Mouse (Mus musculus) midbrain, embryonic 11.5 days (tissue): Measurements from ENCODE around the gene Swi5. TPM values are rescaled to one million over a fixed set of nuclear protein-coding genes. Genes with fewer than 3 reads are reported as not detected.
"Not testable (repeated sequence)": the region's sequence is repeated elsewhere in the genome, so short reads cannot be mapped to it uniquely, and the experiment has no call there.

Source experiments
- ATAC-seq: fragments of 200-750 bp; cut with Nextera tagmentation; 2 replicates; pipeline ENCODE4 v1.8.0; 2017; ENCODE audit warnings: moderate TSS enrichment, moderate library complexity; ENCODE audit not compliant: low FRiP score
- DNase-seq: peaks from one replicate; pipeline ENCODE4 v3.0.0; 2015; ENCODE audit warnings: low spot score; ENCODE audit errors: missing footprints
- H3K27ac ChIP-seq: fragments of 300-500 bp; sonication (generic); 2 replicates; pipeline ENCODE4 v1.5.1; 2014; ENCODE audit warnings: low read depth, low read length
- H3K27me3 ChIP-seq: fragments of 300-500 bp; sonication (generic); 2 replicates; pipeline ENCODE4 v1.6.1; 2014; ENCODE audit warnings: mild to moderate bottlenecking, low read length, moderate library complexity, mixed read lengths; ENCODE audit not compliant: control insufficient read depth, insufficient read depth
- H3K36me3 ChIP-seq: fragments of 300-500 bp; sonication (generic); 2 replicates; pipeline ENCODE4 v1.6.1; 2014; ENCODE audit warnings: mild to moderate bottlenecking, low read length, moderate library complexity, mixed read lengths; ENCODE audit not compliant: control insufficient read depth, insufficient read depth
- H3K4me1 ChIP-seq: fragments of 300-500 bp; sonication (generic); 2 replicates; pipeline ENCODE4 v1.6.1; 2014; ENCODE audit warnings: low read length; ENCODE audit not compliant: control insufficient read depth, insufficient read depth
- H3K4me2 ChIP-seq: fragments of 300-500 bp; sonication (generic); 2 replicates; pipeline ENCODE4 v1.6.1; 2014; ENCODE audit warnings: mild to moderate bottlenecking, moderate library complexity
- H3K4me3 ChIP-seq: fragments of 300-500 bp; sonication (generic); 2 replicates; pipeline ENCODE4 v1.5.1; 2014; ENCODE audit warnings: low read depth, low read length
- H3K9ac ChIP-seq: fragments of 300-500 bp; sonication (generic); 2 replicates; pipeline ENCODE4 v1.6.1; 2014; ENCODE audit warnings: low read length
- H3K9me3 ChIP-seq: fragments of 300-500 bp; sonication (generic); 2 replicates; pipeline ENCODE4 v1.6.1; 2016; ENCODE audit warnings: low read length; ENCODE audit not compliant: control insufficient read depth
- WGBS: fragments of 180-500 bp; shearing (Covaris S2); extraction: QIAGEN DNeasy Blood & Tissue Kit; methylation state at CpG from one replicate; pipeline ENCODE4 v1.1.7; 2014; 5-methylcytosine and 5-hydroxymethylcytosine counted together
- polyA plus RNA-seq: library from polyadenylated mRNA; unstranded; fragments of >200 nt; fragmentation: Nextera tagmentation; extraction: Ambion mirVana; gene quantifications from 2 replicates; pipeline ENCODE4 v1.2.1, GENCODE M21; 2014

The Swi5 gene
- polyA plus RNA-seq, 1 experiment from 2014 or later: 417 TPM

- no peak for ATAC-seq
Measured at GRCm38 (mm10) chr2:32305668-32306067, 17.8 kb upstream of the Swi5 start.

GRCm38 (mm10) chr2:32304145-32304832, 16.4 kb upstream of the Swi5 start:
- WGBS: 60% methylated on average over 8 of the region's 8 CpGs
- Histone ChIP-seq H3K4me2 (no peak overlapping the region), H3K9me3 (no peaks in the 10 kb centered on the region), H3K27ac (no peak overlapping the region), H3K4me1 (no peaks in the 10 kb centered on the region), H3K36me3 (peaks cover 27% of the 10 kb centered on the region), H3K27me3 (no peaks in the 10 kb centered on the region), H3K4me3 (no peak overlapping the region), H3K9ac (no peak overlapping the region)
- peak; percentile 54; the same call in 1 of the 2 replicates for ATAC-seq
- no peak for DNase-seq

More at GRCm38 (mm10) chr2:32305668-32306067, 17.8 kb upstream of the Swi5 start:
- Histone ChIP-seq H3K9ac (no peak overlapping the region), H3K4me1 (no peaks in the 10 kb centered on the region), H3K9me3 (no peaks in the 10 kb centered on the region), H3K4me3 (no peak overlapping the region), H3K27ac (no peak overlapping the region), H3K27me3 (no peaks in the 10 kb centered on the region), H3K36me3 (peaks cover 27% of the 10 kb centered on the region), H3K4me2 (no peak overlapping the region)
- no peak for DNase-seq
- 91% methylated on average over 5 of the region's 5 CpGs for WGBS

GRCm38 (mm10) chr2:32302952-32303351, 15.1 kb upstream of the Swi5 start:
- DNase-seq: no peak
- Histone ChIP-seq H3K36me3 (peaks cover 31% of the 10 kb centered on the region), H3K9ac (no peak overlapping the region), H3K9me3 (no peaks in the 10 kb centered on the region), H3K27ac (no peak overlapping the region), H3K27me3 (no peaks in the 10 kb centered on the region), H3K4me1 (no peaks in the 10 kb centered on the region), H3K4me3 (no peak overlapping the region), H3K4me2 (no peak overlapping the region)
- 89% methylated on average over 10 of the region's 10 CpGs for whole genome bisulfite sequencing
- no peak for ATAC-seq

- no peaks in the 10 kb centered on the region for H3K27me3 ChIP-seq
- ATAC-seq (no peak), DNase-seq (no peak)
- no peaks in the 10 kb centered on the region for H3K9me3 ChIP-seq
- H3K4me2 ChIP-seq: no peak overlapping the region
- H3K4me1 ChIP-seq: no peaks in the 10 kb centered on the region
- peaks cover 15% of the 10 kb centered on the region for H3K36me3 ChIP-seq
- WGBS: 83% methylated on average over 4 of the region's 4 CpGs
- H3K27ac ChIP-seq: no peak overlapping the region
- H3K4me3 ChIP-seq: no peak overlapping the region
- no peak overlapping the region for H3K9ac ChIP-seq
Measured at GRCm38 (mm10) chr2:32299469-32299868, 11.6 kb upstream of the Swi5 start.

GRCm38 (mm10) chr2:32295842-32296241, 8.0 kb upstream of the Swi5 start:
- not testable (repeated sequence) for H3K27me3 ChIP-seq, H3K27ac ChIP-seq, H3K9me3 ChIP-seq, DNase-seq, ATAC-seq, H3K4me1 ChIP-seq, H3K36me3 ChIP-seq, H3K4me2 ChIP-seq, H3K9ac ChIP-seq, H3K4me3 ChIP-seq
- WGBS: 97% methylated on average over 2 of the region's 2 CpGs

GRCm38 (mm10) chr2:32295285-32295684, 7.4 kb upstream of the Swi5 start:
- DNase-seq (no peak), ATAC-seq (no peak)
- Histone ChIP-seq H3K9ac (no peak overlapping the region), H3K27ac (no peak overlapping the region), H3K9me3 (no peaks in the 10 kb centered on the region), H3K36me3 (peaks cover 7% of the 10 kb centered on the region; the same call in 1 of the 2 replicates), H3K4me2 (no peak overlapping the region), H3K4me1 (no peaks in the 10 kb centered on the region), H3K27me3 (no peaks in the 10 kb centered on the region), H3K4me3 (no peak overlapping the region)
- 90% methylated on average over 3 of the region's 3 CpGs for WGBS

GRCm38 (mm10) chr2:32294348-32294747, 6.5 kb upstream of the Swi5 start:
- ATAC-seq: no peak
- peaks cover 5% of the 10 kb centered on the region; the same call in 1 of the 2 replicates for H3K36me3 ChIP-seq
- 90% methylated on average over 8 of the region's 8 CpGs for WGBS

GRCm38 (mm10) chr2:32289578-32289977, 1.7 kb upstream of the Swi5 start:
- H3K4me2 ChIP-seq: no peak overlapping the region; the same call in 1 of the 2 replicates
- no peak overlapping the region for H3K27ac ChIP-seq
- no peak overlapping the region for H3K9ac ChIP-seq
- no peaks in the 10 kb centered on the region for H3K27me3 ChIP-seq
- no peaks in the 10 kb centered on the region; the same call in 1 of the 2 replicates for H3K36me3 ChIP-seq
- no peaks in the 10 kb centered on the region for H3K9me3 ChIP-seq
- H3K4me3 ChIP-seq: no peak overlapping the region; the same call in 1 of the 2 replicates
- ATAC-seq (no peak), DNase-seq (peak; percentile 89)
- peaks cover 13% of the 10 kb centered on the region; the same call in 1 of the 2 replicates for H3K4me1 ChIP-seq

More at GRCm38 (mm10) chr2:32294348-32294747, 6.5 kb upstream of the Swi5 start:
- no peak for DNase-seq
- Histone ChIP-seq H3K27me3 (no peaks in the 10 kb centered on the region), H3K4me1 (no peaks in the 10 kb centered on the region), H3K4me2 (no peak overlapping the region), H3K9ac (no peak overlapping the region), H3K4me3 (no peak overlapping the region), H3K27ac (no peak overlapping the region), H3K9me3 (no peaks in the 10 kb centered on the region)

GRCm38 (mm10) chr2:32288371-32288931, 576 bp upstream of the Swi5 start:
- Histone ChIP-seq H3K27me3 (no peaks in the 10 kb centered on the region), H3K9ac (peak overlapping the region; percentile 80), H3K4me2 (peak overlapping the region; percentile 79), H3K27ac (no peak overlapping the region), H3K9me3 (no peaks in the 10 kb centered on the region), H3K4me3 (peak overlapping the region; percentile 92), H3K36me3 (peaks cover 7% of the 10 kb centered on the region; the same call in 1 of the 2 replicates), H3K4me1 (peaks cover 13% of the 10 kb centered on the region; the same call in 1 of the 2 replicates)
- WGBS: 3% methylated on average over 29 of the region's 29 CpGs
- ATAC-seq (peak; percentile 76), DNase-seq (peak; percentile 90)
